Mouse (Mus musculus): ENCODE data around the gene Il12rb1.

GRCm38 (mm10) chr8:70831517-70831916 lies 23.3 kb downstream of the Il12rb1 start:
- TF ChIP-seq CTCF (IDR thresholded peaks at IDR 0.05; ENCODE audit: borderline replicate concordance, insufficient read depth, low read depth, low read length) (no peak), POLR2A (IDR thresholded peaks at IDR 0.05; ENCODE audit: borderline replicate concordance, insufficient read depth, low read length) (no peak)
